Mouse (Mus musculus): Measurements from ENCODE around the gene Lrit3. TPM values are rescaled to one million over a fixed set of nuclear protein-coding genes. Genes with fewer than 3 reads are reported as not detected.
A peak's percentile ranks its signal among the peaks of the same experiment; 100 is the strongest.
"Not testable (repeated sequence)": the region's sequence is repeated elsewhere in the genome, so short reads cannot be mapped to it uniquely, and the experiment has no call there.

Gene Lrit3
- polyA plus RNA-seq, 1 experiment from 2014 or later = not detected

GRCm38 (mm10) chr3:129757599-129757998 lies 46.2 kb downstream of the Lrit3 start:
- 96% methylated on average over 1 of the region's 1 CpGs for WGBS
- H3K4me1 ChIP-seq = peaks cover 19% of the 10 kb centered on the region

GRCm38 (mm10) chr3:129754650-129755604 lies 48.9 kb downstream of the Lrit3 start, which contains the start of gene Egf:
Gene Egf (minus strand): TSS chr3:129755316.
- H3K27ac ChIP-seq (replicated peaks) = no peak within 1 kb of the TSS
- DNase-seq (ENCODE audit: low spot score) = no peak
- WGBS = 14% methylated on average over 20 of the region's 20 CpGs
- peaks cover 19% of the 10 kb centered on the region for H3K4me1 ChIP-seq
- H3K9me3 ChIP-seq (replicated peaks) = no peaks in the 10 kb centered on the region; the same call in 1 of the 2 replicates
- H3K36me3 ChIP-seq = no peaks in the 10 kb centered on the region
- H3K4me3 ChIP-seq = peak within 1 kb of the TSS; percentile 42
- peaks cover 23% of the 10 kb centered on the region for H3K27me3 ChIP-seq (ENCODE audit: low read depth, poor library complexity, severe bottlenecking)

More at GRCm38 (mm10) chr3:129757599-129757998, 46.2 kb downstream of the Lrit3 start:
- not testable (repeated sequence) for H3K36me3 ChIP-seq; DNase-seq (ENCODE audit: low spot score); H3K9me3 ChIP-seq (replicated peaks); H3K4me3 ChIP-seq; H3K27ac ChIP-seq (replicated peaks)
- peaks cover 23% of the 10 kb centered on the region for H3K27me3 ChIP-seq (ENCODE audit: low read depth, poor library complexity, severe bottlenecking)

- H3K4me1 ChIP-seq = no peaks in the 10 kb centered on the region
- H3K27ac ChIP-seq (replicated peaks) = no peak overlapping the region
- peak; percentile 54 for DNase-seq (ENCODE audit: low spot score)
- no peaks in the 10 kb centered on the region for H3K9me3 ChIP-seq (replicated peaks)
- no peaks in the 10 kb centered on the region for H3K36me3 ChIP-seq
- 50% methylated on average over 8 of the region's 8 CpGs for WGBS
- no peaks in the 10 kb centered on the region for H3K27me3 ChIP-seq (ENCODE audit: low read depth, poor library complexity, severe bottlenecking)
- no peak overlapping the region for H3K4me3 ChIP-seq
These were observed 59.0 kb downstream of the Lrit3 start for GRCm38 (mm10) chr3:129744803-129745202.

- no peaks in the 10 kb centered on the region for H3K36me3 ChIP-seq
- no peaks in the 10 kb centered on the region for H3K4me1 ChIP-seq
- no peak overlapping the region for H3K27ac ChIP-seq (replicated peaks)
- WGBS = 81% methylated on average over 6 of the region's 6 CpGs
- no peaks in the 10 kb centered on the region for H3K27me3 ChIP-seq (ENCODE audit: low read depth, poor library complexity, severe bottlenecking)
- no peak for DNase-seq (ENCODE audit: low spot score)
- H3K4me3 ChIP-seq = no peak overlapping the region
- no peaks in the 10 kb centered on the region for H3K9me3 ChIP-seq (replicated peaks)
These were observed 61.0 kb downstream of the Lrit3 start for GRCm38 (mm10) chr3:129742781-129743180.

- H3K36me3 ChIP-seq = no peaks in the 10 kb centered on the region
- whole genome bisulfite sequencing = 81% methylated on average over 16 of the region's 16 CpGs
- H3K27me3 ChIP-seq (ENCODE audit: low read depth, poor library complexity, severe bottlenecking) = no peaks in the 10 kb centered on the region
- no peaks in the 10 kb centered on the region for H3K4me1 ChIP-seq
- H3K27ac ChIP-seq (replicated peaks) = no peak overlapping the region
- H3K4me3 ChIP-seq = no peak overlapping the region
- H3K9me3 ChIP-seq (replicated peaks) = no peaks in the 10 kb centered on the region
- no peak for DNase-seq (ENCODE audit: low spot score)
These were observed 65.3 kb downstream of the Lrit3 start for GRCm38 (mm10) chr3:129738291-129739183.

Other genes with a start within 250 kb of the Lrit3 start
- 1.4 and 1.9 TPM in 2 replicates for gene Egf, start 48.7 kb downstream of the Lrit3 start, polyA plus RNA-seq (2016; fragmentation: Nextera tagmentation; extraction: Ambion mirVana)
- gene Rrh, start 18.6 kb upstream of the Lrit3 start, polyA plus RNA-seq (2016; fragmentation: Nextera tagmentation; extraction: Ambion mirVana) = 0.11 and 0.20 TPM in 2 replicates
- gene Gar1, start 27.4 kb upstream of the Lrit3 start, polyA plus RNA-seq (2016; fragmentation: Nextera tagmentation; extraction: Ambion mirVana) = 89.3 and 103 TPM in 2 replicates
- 0.42 and 0.52 TPM in 2 replicates for gene Cfi, start 31.9 kb upstream of the Lrit3 start, polyA plus RNA-seq (2016; fragmentation: Nextera tagmentation; extraction: Ambion mirVana)
- gene Pla2g12a, start 74.6 kb upstream of the Lrit3 start, polyA plus RNA-seq (2016; fragmentation: Nextera tagmentation; extraction: Ambion mirVana) = 27.3 and 33.0 TPM in 2 replicates
- gene Casp6, start 97.4 kb upstream of the Lrit3 start, polyA plus RNA-seq (2016; fragmentation: Nextera tagmentation; extraction: Ambion mirVana) = 67.9 and 72.2 TPM in 2 replicates
- gene Mcub, start 166.2 kb upstream of the Lrit3 start, polyA plus RNA-seq (2016; fragmentation: Nextera tagmentation; extraction: Ambion mirVana) = 2.6 and 2.7 TPM in 2 replicates

Measured in midbrain, embryonic 10.5 days (tissue).